10 mouse cellular contexts compared by ENCODE assay signal in genomic region chr7:28971770-28972269, GRCm38 (mm10). TPM values are rescaled to one million over a fixed set of nuclear protein-coding genes. Genes with fewer than 3 reads are reported as not detected.
DNase-seq lines count a peak whose midpoint lies in the region; ATAC-seq lines count a peak whose summit lies in the region.
"Had no signal": no experiment of that assay in that cellular context is flagged by ENCODE, and none has a peak within 500 bp of the region (broad histone marks: within the 10 kb centered on the region; RNA-seq: fewer than 3 reads in every experiment).

No protein-coding gene starts in this region.

- DNase-seq in cerebellum, adult 9-10 months, result peak; percentile 26
- no peak for DNase-seq in cerebellum, postnatal 14 days
- DNase-seq in adrenal gland, postnatal 14 days, result peak; percentile 76
- peak; percentile 63 to 64 for DNase-seq in kidney, adult 8-10 months
- no peak for DNase-seq in left cerebral cortex, adult 18-20 months (ENCODE audit: low spot score in 2 of 2)
- no peak for DNase-seq in left cerebral cortex, postnatal 14 days (ENCODE audit: low spot score in 2 of 2)
- no peak for DNase-seq in cerebellum, adult 11-12 months
- DNase-seq: cerebellum, adult 11 months had no signal

- H3K36me3 ChIP-seq in lung, embryonic 16.5 days (ENCODE audit: control insufficient read depth, insufficient read depth, low read length), result peaks cover 18% of the 10 kb centered on the region

- H3K9me3 ChIP-seq in lung, embryonic 16.5 days (ENCODE audit: control insufficient read depth, low read length), result no peaks in the 10 kb centered on the region
- H3K9me3 ChIP-seq: midbrain, embryonic 13.5 days had no signal

- no peaks in the 10 kb centered on the region for H3K27me3 ChIP-seq in lung, embryonic 16.5 days (ENCODE audit: control insufficient read depth, insufficient read depth, low read depth, low read length)
- H3K27me3 ChIP-seq: midbrain, embryonic 13.5 days had no signal

- H3K4me1 ChIP-seq in lung, embryonic 16.5 days (replicated peaks; ENCODE audit: control insufficient read depth, insufficient read depth, low read length), result peaks cover 16% of the 10 kb centered on the region
- H3K4me1 ChIP-seq: midbrain, embryonic 13.5 days had no signal

- H3K4me2 ChIP-seq in lung, embryonic 16.5 days (ENCODE audit: low read depth, low read length), result no peak overlapping the region
- H3K4me2 ChIP-seq: midbrain, embryonic 13.5 days had no signal

- H3K9ac ChIP-seq in lung, embryonic 16.5 days (ENCODE audit: low read length), result no peak overlapping the region
- H3K9ac ChIP-seq: midbrain, embryonic 13.5 days had no signal

- peak; percentile 76 for ATAC-seq in lung, embryonic 16.5 days (ENCODE audit: low read depth)

- WGBS in lung, embryonic 16.5 days, result 23% methylated on average over 6 of the region's 6 CpGs

- intact Hi-C loops in left cerebral cortex, postnatal 14 days (cut with DNase I), result loop anchor here (2.0 to 5.0 kb wide), 2 partner anchors 67 to 175 kb away; no protein-coding TSS in a partner anchor

- no peak overlapping the region for H3K4me3 ChIP-seq in lung, embryonic 16.5 days (ENCODE audit: low read length)
- H3K4me3 ChIP-seq: midbrain, embryonic 13.5 days had no signal

- peak overlapping the region; percentile 75 for H3K27ac ChIP-seq in lung, embryonic 16.5 days (ENCODE audit: low read length)
- H3K27ac ChIP-seq: midbrain, embryonic 13.5 days had no signal

RNA-seq across cellular contexts. Expression of gene Actn4, which starts 9.7 kb away (rescaled TPM):
- 271 and 282 TPM in 2 replicates for total RNA-seq in adrenal gland, postnatal 14 days (2021)
- polyA plus RNA-seq in lung, embryonic 16.5 days (2015; fragmentation: Nextera tagmentation; extraction: Ambion mirVana), result 313 and 319 TPM in 2 replicates
- 100 to 1,000 TPM; 192 TPM for total RNA-seq in left cerebral cortex, adult 18-20 months (2021)
- 100 to 1,000 TPM; 177 to 205 TPM for total RNA-seq in left cerebral cortex, postnatal 14 days (2021)

RNA-seq across cellular contexts. Expression of gene Eif3k, which starts 9.8 kb away (rescaled TPM):
- 233 and 240 TPM in 2 replicates for total RNA-seq in adrenal gland, postnatal 14 days (2021)
- 366 and 367 TPM in 2 replicates for polyA plus RNA-seq in lung, embryonic 16.5 days (2015; fragmentation: Nextera tagmentation; extraction: Ambion mirVana)
- total RNA-seq in left cerebral cortex, adult 18-20 months (2021), result 100 to 1,000 TPM; 196 to 199 TPM
- 100 to 1,000 TPM; 163 to 174 TPM for total RNA-seq in left cerebral cortex, postnatal 14 days (2021)

RNA-seq across cellular contexts. Expression of gene Map4k1, which starts 10.0 kb away (rescaled TPM):
- 1.8 and 7.9 TPM in 2 replicates for total RNA-seq in adrenal gland, postnatal 14 days (2021)
- 8.9 and 10.7 TPM in 2 replicates for polyA plus RNA-seq in lung, embryonic 16.5 days (2015; fragmentation: Nextera tagmentation; extraction: Ambion mirVana)
- 1 to 10 TPM; 1.0 to 1.7 TPM for total RNA-seq in left cerebral cortex, adult 18-20 months (2021)
- 1 to 10 TPM; 2.0 to 3.7 TPM for total RNA-seq in left cerebral cortex, postnatal 14 days (2021)

Comparison
In these comparisons a context has a peak if more than half of its experiments do, and no peak if none do; other contexts are left out.
1. DNase-seq: peak in cerebellum, adult 9-10 months (single experiment), adrenal gland, postnatal 14 days (single experiment) and kidney, adult 8-10 months (2 of 2); none in cerebellum, postnatal 14 days (0 of 2), left cerebral cortex, adult 18-20 months (0 of 2), left cerebral cortex, postnatal 14 days (0 of 2) and cerebellum, adult 11-12 months (single experiment).